Mouse (Mus musculus): ENCODE results near the gene Gm10643. TPM values are rescaled to one million over a fixed set of nuclear protein-coding genes. Genes with fewer than 3 reads are reported as not detected.

The Gm10643 gene
- polyA plus RNA-seq, 1 experiment from 2014 or later = 1.2 TPM

DNA sequence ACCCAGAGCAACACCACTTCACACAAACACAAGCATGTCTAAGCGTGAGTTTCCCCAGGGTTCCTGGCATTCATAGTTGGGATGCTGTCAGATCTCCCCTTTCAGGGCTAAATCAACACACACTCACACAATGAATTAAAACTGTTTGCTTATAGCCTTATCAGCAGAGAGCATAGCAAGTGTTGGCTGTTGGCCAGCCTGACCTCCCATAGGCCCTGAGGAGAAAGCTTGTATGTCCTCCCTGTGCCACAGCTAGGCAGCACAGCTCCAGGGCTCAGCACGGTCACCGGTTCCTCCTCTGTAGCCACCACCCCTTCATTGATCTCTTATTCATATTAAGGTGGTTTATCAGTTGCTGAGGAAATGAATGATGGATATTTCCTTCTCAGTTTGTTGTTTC, 12.2 kb downstream of the Gm10643 start:
- Histone ChIP-seq H3K27ac (ENCODE audit: low read length) (0 out of 2 replicates have a peak overlapping the region, but pooled peaks have one; percentile 19), H3K4me2 (ENCODE audit: low read depth, low read length) (no peak overlapping the region)
- WGBS = 20% methylated on average over 3 of the region's 3 CpGs

DNA sequence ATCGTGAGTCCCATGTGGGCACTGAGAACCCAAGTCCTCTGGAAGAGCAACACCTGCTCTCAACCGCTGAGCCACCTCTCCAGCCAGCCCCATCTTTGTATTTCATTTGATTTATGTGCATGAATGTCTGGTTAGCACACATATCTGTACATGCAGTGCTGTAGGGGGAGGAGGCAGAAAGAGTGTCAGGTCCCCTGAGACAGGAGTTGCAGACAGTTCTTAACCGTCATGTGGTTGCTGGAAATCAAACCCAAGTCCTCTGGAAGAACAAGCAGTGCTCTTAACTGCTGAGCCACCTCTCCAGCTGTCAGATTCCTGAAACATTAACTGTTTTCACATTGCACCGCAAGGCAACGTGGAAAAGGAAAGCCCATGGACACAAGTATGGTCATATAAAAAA, 16.8 kb downstream of the Gm10643 start:
- Histone ChIP-seq H3K4me3 (ENCODE audit: low read length) (no peak overlapping the region), H3K36me3 (ENCODE audit: control insufficient read depth, insufficient read depth, low read length) (no peaks in the 10 kb centered on the region), H3K27ac (ENCODE audit: low read length) (no peak overlapping the region), H3K9ac (ENCODE audit: low read length) (no peak overlapping the region), H3K27me3 (ENCODE audit: control insufficient read depth, insufficient read depth, low read depth, low read length) (peaks cover 26% of the 10 kb centered on the region), H3K4me1 (replicated peaks; ENCODE audit: control insufficient read depth, insufficient read depth, low read length) (peaks cover 8% of the 10 kb centered on the region), H3K9me3 (ENCODE audit: control insufficient read depth, low read length) (0 out of 2 replicates have a peak, but pooled peaks cover under 1% of the 10 kb centered on the region), H3K4me2 (ENCODE audit: low read depth, low read length) (no peak overlapping the region)
- no peak for ATAC-seq (ENCODE audit: low read depth)
- WGBS = 51% methylated on average over 5 of the region's 5 CpGs

More for the DNA sequence above, 12.2 kb downstream of the Gm10643 start:
- Histone ChIP-seq H3K9ac (ENCODE audit: low read length) (no peak overlapping the region), H3K4me1 (replicated peaks; ENCODE audit: control insufficient read depth, insufficient read depth, low read length) (peaks cover 8% of the 10 kb centered on the region), H3K9me3 (ENCODE audit: control insufficient read depth, low read length) (0 out of 2 replicates have a peak, but pooled peaks cover 2% of the 10 kb centered on the region), H3K4me3 (ENCODE audit: low read length) (no peak overlapping the region), H3K27me3 (ENCODE audit: control insufficient read depth, insufficient read depth, low read depth, low read length) (no peaks in the 10 kb centered on the region), H3K36me3 (ENCODE audit: control insufficient read depth, insufficient read depth, low read length) (no peaks in the 10 kb centered on the region)
- peak; percentile 87 for ATAC-seq (ENCODE audit: low read depth)

DNA sequence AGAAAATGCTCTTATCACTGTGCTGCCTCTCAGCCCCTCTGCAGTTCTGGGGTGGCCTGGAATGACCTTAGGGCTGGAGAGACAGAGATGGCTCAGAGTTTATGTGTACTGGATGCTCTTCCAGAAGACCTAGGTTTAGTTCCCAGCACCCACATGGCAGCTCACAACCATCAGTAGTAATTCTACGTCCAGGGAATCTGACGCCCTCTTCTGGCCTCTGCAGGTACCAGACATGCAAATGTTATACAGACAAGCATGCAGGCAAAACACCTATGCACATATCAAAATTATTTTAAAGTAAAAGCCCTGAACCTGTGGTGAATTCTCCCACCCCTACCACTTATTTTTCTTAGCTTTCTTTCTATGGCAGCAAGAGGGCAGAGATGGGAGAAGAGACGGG, 18.4 kb downstream of the Gm10643 start:
- ATAC-seq (ENCODE audit: low read depth) = no peak
- WGBS = 76% methylated on average over 3 of the region's 3 CpGs
- Histone ChIP-seq H3K9ac (ENCODE audit: low read length) (no peak overlapping the region), H3K4me3 (ENCODE audit: low read length) (no peak overlapping the region), H3K27me3 (ENCODE audit: control insufficient read depth, insufficient read depth, low read depth, low read length) (peaks cover 35% of the 10 kb centered on the region), H3K9me3 (ENCODE audit: control insufficient read depth, low read length) (no peaks in the 10 kb centered on the region), H3K36me3 (ENCODE audit: control insufficient read depth, insufficient read depth, low read length) (no peaks in the 10 kb centered on the region), H3K27ac (ENCODE audit: low read length) (no peak overlapping the region), H3K4me1 (replicated peaks; ENCODE audit: control insufficient read depth, insufficient read depth, low read length) (peaks cover 6% of the 10 kb centered on the region), H3K4me2 (ENCODE audit: low read depth, low read length) (no peak overlapping the region)

DNA sequence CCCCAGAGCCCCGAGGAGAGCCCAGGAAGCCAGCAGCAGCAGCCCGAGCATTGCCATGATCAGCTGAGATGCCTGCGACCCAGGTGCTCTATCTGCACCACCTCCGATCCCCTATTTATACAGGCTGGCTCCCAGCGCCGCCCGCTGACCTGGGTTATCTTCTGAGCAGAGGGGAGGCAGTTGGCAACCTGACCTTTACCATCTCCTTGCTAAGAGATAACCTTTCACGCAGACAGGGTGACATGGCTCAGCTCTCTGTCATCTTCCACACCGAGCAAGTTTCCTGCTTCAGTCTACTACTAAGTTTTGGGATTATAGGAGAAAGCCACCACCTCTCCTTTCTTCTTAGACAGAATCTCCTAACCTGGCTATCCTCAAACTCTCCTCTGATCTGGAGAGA, 20.0 kb downstream of the Gm10643 start, which contains the start of gene Rln3:
TSS of gene Rln3 (minus strand) at position 101 of the 400 bp plus-strand sequence.
- ATAC-seq (ENCODE audit: low read depth) = no peak
- Histone ChIP-seq H3K36me3 (ENCODE audit: control insufficient read depth, insufficient read depth, low read length) (no peaks in the 10 kb centered on the region), H3K4me2 (ENCODE audit: low read depth, low read length) (0 out of 2 replicates have a peak within 1 kb of the TSS, but pooled peaks have one; percentile 9), H3K27ac (ENCODE audit: low read length) (no peak within 1 kb of the TSS), H3K4me3 (ENCODE audit: low read length) (no peak within 1 kb of the TSS), H3K4me1 (replicated peaks; ENCODE audit: control insufficient read depth, insufficient read depth, low read length) (peaks cover 6% of the 10 kb centered on the region), H3K27me3 (ENCODE audit: control insufficient read depth, insufficient read depth, low read depth, low read length) (peaks cover 39% of the 10 kb centered on the region), H3K9me3 (ENCODE audit: control insufficient read depth, low read length) (no peaks in the 10 kb centered on the region), H3K9ac (ENCODE audit: low read length) (no peak within 1 kb of the TSS)
- WGBS = 4% methylated on average over 9 of the region's 9 CpGs

DNA sequence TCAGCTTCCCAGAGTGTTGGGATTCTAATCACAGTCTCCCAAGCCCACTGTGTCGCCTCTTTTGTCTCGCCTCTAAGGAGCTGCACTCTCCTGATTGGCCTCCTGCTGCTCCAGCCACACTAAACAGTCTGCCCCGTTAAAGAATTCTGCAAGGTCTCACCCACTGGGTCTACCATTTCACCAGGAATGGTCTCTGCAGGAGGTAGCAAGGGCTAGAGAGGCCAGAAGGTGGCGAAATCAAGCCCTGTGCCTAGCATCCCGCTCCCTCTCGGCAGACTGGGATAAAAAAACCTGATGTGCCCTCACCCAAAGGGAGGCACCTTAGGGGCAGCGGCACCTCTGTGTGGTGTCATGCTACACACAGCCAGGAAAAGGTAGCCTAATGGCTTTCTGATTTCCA, 20.8 kb downstream of the Gm10643 start:
- Histone ChIP-seq H3K9me3 (ENCODE audit: control insufficient read depth, low read length) (no peaks in the 10 kb centered on the region), H3K4me3 (ENCODE audit: low read length) (no peak overlapping the region), H3K4me2 (ENCODE audit: low read depth, low read length) (no peak overlapping the region), H3K27me3 (ENCODE audit: control insufficient read depth, insufficient read depth, low read depth, low read length) (peaks cover 39% of the 10 kb centered on the region), H3K27ac (ENCODE audit: low read length) (no peak overlapping the region), H3K4me1 (replicated peaks; ENCODE audit: control insufficient read depth, insufficient read depth, low read length) (peaks cover 6% of the 10 kb centered on the region), H3K9ac (ENCODE audit: low read length) (no peak overlapping the region), H3K36me3 (ENCODE audit: control insufficient read depth, insufficient read depth, low read length) (no peaks in the 10 kb centered on the region)
- WGBS = 11% methylated on average over 7 of the region's 7 CpGs
- no peak for ATAC-seq (ENCODE audit: low read depth)

DNA sequence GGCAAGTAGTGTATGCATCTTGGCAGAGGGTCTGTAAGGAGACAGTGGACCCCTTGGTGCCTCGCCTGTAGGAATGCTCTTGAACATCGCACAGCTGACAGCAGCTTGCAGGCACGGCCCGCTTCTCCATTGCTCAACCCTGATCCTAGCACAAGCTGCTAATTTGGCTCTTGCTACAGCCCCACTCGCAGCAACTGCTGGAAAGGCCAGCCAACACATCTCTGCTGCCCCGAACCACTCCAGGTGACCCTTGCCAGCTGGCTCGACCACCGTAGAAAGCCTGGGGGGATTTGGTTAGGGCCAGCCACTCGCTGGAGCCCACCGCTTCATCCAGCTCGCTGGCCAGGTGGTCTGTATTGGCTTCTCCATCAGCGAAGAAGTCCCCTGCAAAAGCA, 22.0 kb downstream of the Gm10643 start:
- Histone ChIP-seq H3K4me2 (ENCODE audit: low read depth, low read length) (peak overlapping the region; percentile 83), H3K36me3 (ENCODE audit: control insufficient read depth, insufficient read depth, low read length) (no peaks in the 10 kb centered on the region), H3K4me1 (replicated peaks; ENCODE audit: control insufficient read depth, insufficient read depth, low read length) (peaks cover 6% of the 10 kb centered on the region), H3K9ac (ENCODE audit: low read length) (no peak overlapping the region), H3K27me3 (ENCODE audit: control insufficient read depth, insufficient read depth, low read depth, low read length) (peaks cover 39% of the 10 kb centered on the region), H3K9me3 (ENCODE audit: control insufficient read depth, low read length) (no peaks in the 10 kb centered on the region), H3K27ac (ENCODE audit: low read length) (no peak overlapping the region), H3K4me3 (ENCODE audit: low read length) (peak overlapping the region; percentile 48; the same call in 1 of the 2 replicates)
- 30% methylated on average over 12 of the region's 12 CpGs for WGBS
- peak; percentile 63 for ATAC-seq (ENCODE audit: low read depth)

DNA sequence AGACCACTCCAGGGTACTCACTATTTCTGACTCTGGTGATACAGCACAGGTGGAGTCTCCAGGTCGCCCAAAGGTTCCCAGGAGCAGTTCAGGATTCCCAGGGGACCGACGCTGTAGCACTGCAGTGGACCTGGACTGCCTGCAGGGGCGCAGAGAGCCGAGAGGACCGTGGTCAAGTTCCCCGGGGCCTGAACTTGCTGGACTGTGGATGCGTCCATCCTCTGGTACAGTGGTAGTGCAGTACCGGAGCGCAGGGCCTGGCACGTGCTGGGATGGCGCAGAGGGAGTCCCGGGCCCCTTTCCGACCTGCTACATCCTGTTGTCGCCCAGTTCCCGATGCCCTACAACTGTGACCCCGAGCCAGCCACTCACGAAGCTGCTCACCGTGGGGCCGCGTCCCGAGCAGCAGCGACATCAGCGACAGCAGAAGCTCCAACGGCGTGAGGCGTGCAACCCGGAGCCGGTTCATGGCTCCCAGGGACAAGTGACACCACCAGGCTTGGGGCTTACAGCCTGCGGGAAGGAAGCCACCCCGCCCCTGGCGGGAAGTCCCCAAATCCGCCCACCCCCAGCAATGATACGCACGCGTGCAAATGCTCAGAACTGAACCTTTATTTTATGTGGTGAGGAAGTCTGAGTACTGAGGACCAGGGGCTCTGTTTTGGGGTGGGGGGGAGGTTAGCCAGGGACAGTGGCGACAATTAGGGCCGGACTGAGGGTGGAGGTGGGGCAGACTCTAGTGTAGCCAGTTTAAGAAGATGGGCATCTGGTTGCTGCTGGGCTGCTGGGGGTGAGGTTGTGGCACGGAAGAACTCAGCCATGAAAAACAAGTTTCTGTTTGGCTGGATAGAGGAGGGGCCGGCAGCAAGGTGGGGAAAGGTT, 22.6 kb downstream of the Gm10643 start, which contains the start of gene Il27ra:
TSS of gene Il27ra (minus strand) at position 524 of the 882 bp plus-strand sequence.
- Histone ChIP-seq H3K27me3 (ENCODE audit: control insufficient read depth, insufficient read depth, low read depth, low read length) (peaks cover 39% of the 10 kb centered on the region), H3K4me1 (replicated peaks; ENCODE audit: control insufficient read depth, insufficient read depth, low read length) (peaks cover 6% of the 10 kb centered on the region), H3K36me3 (ENCODE audit: control insufficient read depth, insufficient read depth, low read length) (no peaks in the 10 kb centered on the region), H3K27ac (ENCODE audit: low read length) (no peak within 1 kb of the TSS), H3K4me3 (ENCODE audit: low read length) (peak within 1 kb of the TSS; percentile 48), H3K4me2 (ENCODE audit: low read depth, low read length) (peak within 1 kb of the TSS; percentile 83), H3K9me3 (ENCODE audit: control insufficient read depth, low read length) (no peaks in the 10 kb centered on the region), H3K9ac (ENCODE audit: low read length) (peak within 1 kb of the TSS; percentile 61)
- peak; percentile 74 for ATAC-seq (ENCODE audit: low read depth)
- WGBS = 3% methylated on average over 40 of the region's 40 CpGs

DNA sequence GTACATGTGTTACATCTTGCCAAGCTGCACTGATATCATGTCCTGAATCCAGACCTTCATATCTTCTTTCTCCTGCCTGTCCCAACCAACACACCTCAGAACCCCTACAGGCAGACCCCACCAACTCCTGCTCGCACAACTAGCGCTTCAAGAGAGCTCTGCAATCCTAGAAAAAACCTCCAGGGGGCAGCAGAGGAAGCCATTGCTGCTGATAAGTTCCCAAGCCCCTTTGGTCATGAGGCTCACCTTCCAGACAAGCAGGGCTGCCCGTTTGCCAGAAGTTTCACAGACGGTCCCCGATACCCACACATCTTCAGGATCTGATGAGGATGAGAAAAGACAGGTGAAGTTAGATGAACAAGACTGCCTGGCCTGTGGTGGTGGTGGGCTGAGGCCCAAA, 25.9 kb downstream of the Gm10643 start:
- no peaks in the 10 kb centered on the region for H3K9me3 ChIP-seq (ENCODE audit: control insufficient read depth, low read length)
- no peak overlapping the region for H3K9ac ChIP-seq (ENCODE audit: low read length)
- H3K4me1 ChIP-seq (replicated peaks; ENCODE audit: control insufficient read depth, insufficient read depth, low read length) = peaks cover 6% of the 10 kb centered on the region
- no peaks in the 10 kb centered on the region for H3K36me3 ChIP-seq (ENCODE audit: control insufficient read depth, insufficient read depth, low read length)
- H3K27me3 ChIP-seq (ENCODE audit: control insufficient read depth, insufficient read depth, low read depth, low read length) = peaks cover 21% of the 10 kb centered on the region
- H3K27ac ChIP-seq (ENCODE audit: low read length) = no peak overlapping the region
- peak; percentile 13; the same call in 1 of the 2 replicates for ATAC-seq (ENCODE audit: low read depth)
- WGBS = 2% methylated on average over 5 of the region's 5 CpGs
- no peak overlapping the region for H3K4me2 ChIP-seq (ENCODE audit: low read depth, low read length)
- H3K4me3 ChIP-seq (ENCODE audit: low read length) = no peak overlapping the region

DNA sequence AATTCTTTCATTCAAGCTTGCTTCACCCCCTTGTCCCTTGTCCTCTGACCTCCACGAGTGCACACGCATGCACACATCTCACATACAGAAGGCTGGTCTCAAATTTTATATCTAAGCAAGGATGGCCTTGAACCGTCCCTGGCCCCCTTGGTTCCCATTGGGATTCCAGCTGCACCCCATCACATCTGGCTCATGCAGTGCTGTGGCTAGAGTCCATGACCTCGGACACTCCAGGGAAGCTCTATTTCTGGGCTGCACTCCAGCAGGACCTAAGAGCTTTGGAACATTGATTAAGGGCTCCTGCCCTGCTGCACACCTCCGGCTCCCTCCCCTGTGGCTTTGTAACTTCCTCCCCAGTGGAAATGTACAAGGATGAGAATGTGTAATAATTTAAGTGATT, 26.9 kb downstream of the Gm10643 start:
- no peak overlapping the region for H3K9ac ChIP-seq (ENCODE audit: low read length)
- no peak overlapping the region for H3K27ac ChIP-seq (ENCODE audit: low read length)
- H3K4me1 ChIP-seq (replicated peaks; ENCODE audit: control insufficient read depth, insufficient read depth, low read length) = peaks cover 6% of the 10 kb centered on the region
- no peak overlapping the region for H3K4me2 ChIP-seq (ENCODE audit: low read depth, low read length)
- ATAC-seq (ENCODE audit: low read depth) = no peak
- H3K36me3 ChIP-seq (ENCODE audit: control insufficient read depth, insufficient read depth, low read length) = no peaks in the 10 kb centered on the region
- 66% methylated on average over 5 of the region's 5 CpGs for WGBS
- H3K9me3 ChIP-seq (ENCODE audit: control insufficient read depth, low read length) = no peaks in the 10 kb centered on the region
- peaks cover 11% of the 10 kb centered on the region for H3K27me3 ChIP-seq (ENCODE audit: control insufficient read depth, insufficient read depth, low read depth, low read length)
- H3K4me3 ChIP-seq (ENCODE audit: low read length) = no peak overlapping the region
